Mouse (Mus musculus) monocyte, adult 2 months (primary cell): ENCODE measurements around the gene Dctn1.

Source experiments
- DNase-seq, 2 experiments: peaks; one replicate each; pipeline ENCODE4 v3.0.0; 2022; ENCODE audit warnings: low spot score in 2 of 2, low read depth in 1 of 2

The Dctn1 gene

DNA sequence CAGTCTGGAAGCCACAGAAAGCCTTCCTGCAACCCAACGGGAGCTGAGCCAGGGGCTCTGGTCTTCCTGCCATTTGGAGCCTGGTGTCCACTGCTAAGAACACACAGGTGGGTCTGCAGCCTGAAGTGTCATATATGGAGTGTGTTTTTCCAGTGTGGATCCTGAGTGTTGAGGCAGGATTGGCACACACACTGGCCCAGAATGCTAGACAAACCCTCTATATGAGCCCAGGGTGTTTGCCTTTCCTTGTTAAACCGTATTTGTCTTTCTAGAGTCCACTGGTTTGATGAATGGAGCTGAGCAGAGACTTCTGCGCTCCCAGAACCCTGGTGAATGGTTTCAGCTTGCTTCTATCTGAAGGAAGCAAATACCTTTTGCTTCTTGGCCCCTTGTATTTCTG, 54.1 kb downstream of the Dctn1 start, which contains the start of gene Slc4a5:
Gene Slc4a5, plus strand, starts transcription at position 15 of the 400 bp plus-strand sequence.
- DNase-seq = no peak

DNA sequence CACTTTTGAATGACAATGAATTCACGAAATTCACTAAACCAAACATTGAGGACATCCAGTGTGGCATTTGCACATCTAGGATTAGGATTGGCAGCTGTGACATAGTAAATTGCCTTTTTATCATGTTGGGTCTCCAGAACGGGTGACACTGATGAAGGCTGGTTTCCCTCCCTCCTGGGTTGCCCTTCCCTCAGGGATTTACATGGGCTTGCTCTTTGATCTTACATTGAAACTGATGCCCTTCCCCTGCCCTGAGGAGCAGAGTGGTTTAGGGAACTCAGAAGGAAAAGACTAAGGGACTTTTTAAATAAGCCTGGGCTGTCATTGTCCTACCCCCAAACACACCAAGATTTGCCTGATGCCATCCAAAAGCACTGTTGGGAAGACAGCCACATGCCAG, 65.8 kb downstream of the Dctn1 start:
- no peak for DNase-seq

DNA sequence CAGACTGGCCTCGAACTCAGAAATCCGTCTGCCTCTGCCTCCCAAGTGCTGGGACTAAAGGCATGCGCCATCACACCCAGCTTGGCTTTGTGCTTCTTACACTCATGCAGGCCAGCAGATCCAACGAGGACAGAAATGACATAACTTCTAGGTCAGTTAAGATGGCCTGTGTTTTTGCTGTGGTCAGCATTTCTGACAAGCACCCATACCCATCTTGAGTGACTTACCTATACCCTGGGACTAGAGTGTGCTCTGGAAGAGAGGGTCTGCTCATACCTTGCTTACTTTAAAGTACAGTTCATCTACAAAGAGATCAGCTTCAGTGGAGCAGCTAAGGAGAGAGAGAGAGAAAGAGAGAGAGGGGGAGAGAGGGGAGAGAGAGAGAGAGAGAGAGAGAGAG, 67.6 kb downstream of the Dctn1 start:
- no peak for DNase-seq

DNA sequence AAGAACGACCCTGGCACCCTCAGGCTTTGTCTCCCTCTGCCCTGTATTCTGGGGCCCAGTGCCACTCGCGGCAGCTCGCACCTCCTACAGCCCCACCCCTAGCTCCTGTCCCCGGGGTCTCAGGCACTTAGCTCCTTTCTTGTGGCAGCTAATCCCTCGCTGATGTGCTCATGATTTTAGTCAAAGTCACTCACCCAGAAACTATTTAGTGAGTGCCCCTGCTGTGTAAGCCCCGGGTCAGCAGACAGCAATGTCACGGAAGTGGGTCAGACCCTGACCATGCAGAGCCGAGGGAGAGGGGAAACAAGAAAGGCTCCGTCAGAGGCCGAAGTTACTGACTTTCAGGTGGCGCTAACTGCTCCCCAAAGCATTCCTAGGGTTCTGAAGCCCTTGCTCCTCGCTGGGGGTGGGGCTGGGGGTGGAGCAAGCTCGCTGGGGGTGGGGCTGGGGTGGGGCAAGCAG, 68.6 kb downstream of the Dctn1 start:
- DNase-seq = no peak

DNA sequence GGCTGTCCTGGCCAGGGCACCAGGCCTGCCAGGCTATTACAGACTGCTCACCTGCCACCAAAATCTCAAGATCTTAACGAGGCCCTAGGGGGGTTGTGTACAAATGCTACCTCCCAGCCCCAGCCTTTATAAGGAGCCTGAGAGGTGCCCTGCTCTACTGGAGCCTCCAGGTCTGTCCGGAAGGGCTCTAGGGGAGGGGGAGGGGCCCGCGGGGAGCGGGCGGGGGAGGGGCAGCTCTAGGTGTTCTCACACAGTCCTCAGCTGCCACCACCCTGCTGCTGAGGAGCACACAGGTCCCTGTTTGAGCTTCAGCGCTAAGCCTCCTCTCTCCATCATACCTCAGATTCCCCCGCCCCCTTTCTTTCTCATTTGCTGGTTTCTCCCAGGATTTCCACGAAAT, 71.4 kb downstream of the Dctn1 start:
- no peak for DNase-seq

DNA sequence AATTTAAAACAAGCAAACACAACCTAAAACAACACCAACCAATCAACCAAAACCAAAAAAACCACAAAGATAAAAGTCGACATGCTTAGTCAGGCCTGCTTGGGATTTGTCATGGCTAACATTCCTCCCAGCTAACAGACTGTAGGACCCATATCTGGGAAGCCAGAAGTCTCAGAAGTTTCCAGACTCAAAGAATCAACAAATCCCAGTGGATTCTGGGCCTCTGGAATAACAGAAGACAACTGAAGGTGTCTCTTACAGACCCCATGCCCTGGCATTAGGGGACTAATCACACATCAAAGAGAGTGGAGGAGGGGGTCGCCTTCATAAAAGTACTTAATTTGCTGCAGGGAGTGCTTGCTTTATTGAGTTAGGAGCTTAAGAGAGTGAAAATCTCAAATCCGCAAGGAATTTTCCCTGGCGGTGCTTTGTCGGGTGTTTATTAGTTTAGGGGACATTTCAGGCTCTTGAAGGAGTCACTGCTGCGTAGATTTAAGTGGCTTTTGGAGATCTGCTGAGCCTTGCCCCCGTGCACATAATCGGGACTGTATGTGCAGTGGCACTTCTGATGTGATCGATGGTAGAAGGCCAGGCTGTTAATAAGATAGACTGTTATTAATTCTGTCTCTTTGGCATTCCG, 78.8 kb downstream of the Dctn1 start:
- DNase-seq = no peak

DNA sequence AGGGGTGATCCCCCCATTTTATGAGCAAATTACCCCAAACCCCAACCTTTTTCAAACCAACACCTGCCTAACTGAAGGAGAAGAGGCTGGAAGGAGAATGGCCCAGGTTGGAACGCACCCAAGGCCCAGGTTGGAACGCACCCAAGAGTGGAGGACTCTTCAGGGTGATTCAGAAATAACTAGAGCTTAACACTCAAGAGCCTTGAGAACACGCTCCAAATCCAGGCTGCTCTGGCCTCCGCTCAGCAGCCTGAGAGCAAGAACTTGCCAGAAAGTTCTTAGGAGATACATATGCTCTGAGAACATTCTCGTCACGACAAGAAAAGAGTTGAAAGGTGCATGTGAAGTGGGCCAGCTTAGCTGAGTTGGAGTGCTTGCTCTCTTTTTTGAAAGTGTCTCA, 79.4 kb downstream of the Dctn1 start:
- no peak for DNase-seq

DNA sequence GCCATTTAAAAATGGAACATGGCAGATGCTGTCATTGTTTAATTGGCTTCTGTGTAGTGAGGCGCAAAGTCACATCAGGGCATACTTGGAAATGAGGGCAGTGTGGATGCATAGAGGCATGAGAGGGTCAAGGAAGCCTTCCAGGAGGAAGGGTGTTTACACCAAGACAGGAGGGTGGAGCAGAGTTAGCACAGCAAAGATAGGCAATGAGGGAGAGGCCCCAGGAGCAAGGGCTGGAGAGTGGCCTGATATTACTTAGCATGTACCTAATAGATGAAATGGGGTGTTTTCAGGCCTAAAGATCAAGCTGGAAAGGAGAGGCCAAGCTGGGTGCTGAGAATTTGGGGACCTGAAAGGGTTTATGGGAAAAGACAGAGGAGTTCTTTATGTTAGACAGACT, 80.3 kb downstream of the Dctn1 start:
- no peak for DNase-seq

DNA sequence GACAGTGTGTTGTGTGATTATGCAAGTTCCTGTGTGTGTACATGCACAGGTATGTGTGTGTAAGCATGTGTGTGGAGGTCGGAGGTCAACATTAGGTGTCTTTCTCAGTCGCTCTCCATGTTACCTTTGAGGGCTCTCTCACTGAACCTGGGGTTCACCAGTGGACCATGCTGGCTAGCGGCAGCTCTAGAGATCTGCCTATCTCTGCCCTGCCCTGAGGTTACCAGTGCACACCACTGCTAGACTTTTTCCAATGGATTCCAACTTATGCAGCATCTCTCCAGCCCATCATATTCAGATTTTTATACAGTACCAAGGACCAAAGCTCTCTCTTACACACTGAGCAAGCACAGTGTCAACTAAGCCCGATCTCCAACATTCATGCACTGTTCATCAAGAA, 81.0 kb downstream of the Dctn1 start:
- DNase-seq = no peak

DNA sequence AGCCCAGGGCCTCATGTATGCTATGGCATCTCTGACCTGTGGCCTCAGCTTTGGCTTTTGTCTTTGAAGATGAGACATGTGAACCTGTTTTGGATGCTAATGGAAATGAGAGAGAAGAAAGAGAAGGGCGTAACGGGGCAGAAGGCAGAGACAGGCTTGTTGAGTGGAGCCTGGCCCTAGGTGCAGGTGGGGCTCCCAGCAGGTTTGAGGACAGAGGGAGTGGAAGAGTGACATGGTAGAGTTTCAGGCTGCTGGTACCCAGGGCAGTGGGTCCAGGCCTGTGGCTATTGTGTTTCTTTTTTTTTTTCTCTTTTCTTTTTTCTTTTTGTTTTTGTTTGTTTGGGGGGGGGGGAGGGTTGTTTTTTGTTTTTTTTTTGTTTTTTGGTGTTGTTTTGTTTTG, 81.4 kb downstream of the Dctn1 start:
- no peak for DNase-seq
